Mouse (Mus musculus): ENCODE measurements around the gene Fras1. TPM values are rescaled to one million over a fixed set of nuclear protein-coding genes. Genes with fewer than 3 reads are reported as not detected.

Gene Fras1
- total and polyA plus RNA-seq, 2 experiments from 2014 or later, result 2.2 to 6.2 TPM

GRCm38 (mm10) chr5:96425391-96425790 is 51.6 kb downstream of the Fras1 start:
- TF ChIP-seq CTCF (IDR thresholded peaks at IDR 0.05; ENCODE audit: low read depth), result no peak
- H3K36me3 ChIP-seq (ENCODE audit: insufficient read depth), result no peaks in the 10 kb centered on the region
- H3K9ac ChIP-seq, result no peak overlapping the region
- no peaks in the 10 kb centered on the region for H3K4me1 ChIP-seq (ENCODE audit: insufficient read depth)
- DNase-seq (no peak), ATAC-seq (no peak)
- no peaks in the 10 kb centered on the region for H3K9me3 ChIP-seq (ENCODE audit: low read length)
- no peak overlapping the region for H3K27ac ChIP-seq (ENCODE audit: low read depth, low read length)
- H3K4me2 ChIP-seq (ENCODE audit: low read depth), result no peak overlapping the region
- WGBS, result 86% methylated on average over 8 of the region's 8 CpGs
- H3K4me3 ChIP-seq (ENCODE audit: low read depth, low read length), result no peak overlapping the region
- H3K27me3 ChIP-seq (ENCODE audit: insufficient read depth, low read length), result no peaks in the 10 kb centered on the region

- Histone ChIP-seq H3K9ac (no peak overlapping the region), H3K27me3 (ENCODE audit: insufficient read depth, low read length) (no peaks in the 10 kb centered on the region), H3K27ac (ENCODE audit: low read depth, low read length) (no peak overlapping the region), H3K36me3 (ENCODE audit: insufficient read depth) (no peaks in the 10 kb centered on the region), H3K4me1 (ENCODE audit: insufficient read depth) (no peaks in the 10 kb centered on the region), H3K4me3 (ENCODE audit: low read depth, low read length) (no peak overlapping the region), H3K4me2 (ENCODE audit: low read depth) (no peak overlapping the region), H3K9me3 (ENCODE audit: low read length) (no peaks in the 10 kb centered on the region)
- ATAC-seq (no peak), DNase-seq (no peak)
- TF ChIP-seq CTCF (IDR thresholded peaks at IDR 0.05; ENCODE audit: low read depth), result no peak
- 82% methylated on average over 13 of the region's 13 CpGs for WGBS
Measured at GRCm38 (mm10) chr5:96429532-96430141, 55.9 kb downstream of the Fras1 start.

- 65% methylated on average over 4 of the region's 4 CpGs for WGBS
- ATAC-seq (no peak), DNase-seq (no peak)
- Histone ChIP-seq H3K9ac (no peak overlapping the region), H3K4me1 (ENCODE audit: insufficient read depth) (no peaks in the 10 kb centered on the region), H3K36me3 (ENCODE audit: insufficient read depth) (no peaks in the 10 kb centered on the region), H3K27ac (ENCODE audit: low read depth, low read length) (no peak overlapping the region), H3K4me2 (ENCODE audit: low read depth) (no peak overlapping the region), H3K4me3 (ENCODE audit: low read depth, low read length) (no peak overlapping the region), H3K27me3 (ENCODE audit: insufficient read depth, low read length) (no peaks in the 10 kb centered on the region), H3K9me3 (ENCODE audit: low read length) (no peaks in the 10 kb centered on the region)
- TF ChIP-seq CTCF (IDR thresholded peaks at IDR 0.05; ENCODE audit: low read depth), result no peak
Measured at GRCm38 (mm10) chr5:96437870-96438269, 64.1 kb downstream of the Fras1 start.

GRCm38 (mm10) chr5:96439811-96440210 is 66.1 kb downstream of the Fras1 start:
- Histone ChIP-seq H3K4me3 (ENCODE audit: low read depth, low read length) (no peak overlapping the region), H3K9me3 (ENCODE audit: low read length) (no peaks in the 10 kb centered on the region), H3K4me1 (ENCODE audit: insufficient read depth) (no peaks in the 10 kb centered on the region), H3K27ac (ENCODE audit: low read depth, low read length) (no peak overlapping the region), H3K4me2 (ENCODE audit: low read depth) (no peak overlapping the region), H3K36me3 (ENCODE audit: insufficient read depth) (no peaks in the 10 kb centered on the region), H3K27me3 (ENCODE audit: insufficient read depth, low read length) (no peaks in the 10 kb centered on the region), H3K9ac (no peak overlapping the region)
- no peak for DNase-seq
- no peak for TF ChIP-seq CTCF (IDR thresholded peaks at IDR 0.05; ENCODE audit: low read depth)
- WGBS, result 74% methylated on average over 4 of the region's 4 CpGs
- no peak for ATAC-seq

GRCm38 (mm10) chr5:96447460-96447859 is 73.7 kb downstream of the Fras1 start:
- Histone ChIP-seq H3K9me3 (ENCODE audit: low read length) (no peaks in the 10 kb centered on the region), H3K9ac (no peak overlapping the region), H3K4me3 (ENCODE audit: low read depth, low read length) (no peak overlapping the region), H3K27me3 (ENCODE audit: insufficient read depth, low read length) (no peaks in the 10 kb centered on the region), H3K27ac (ENCODE audit: low read depth, low read length) (no peak overlapping the region), H3K4me1 (ENCODE audit: insufficient read depth) (no peaks in the 10 kb centered on the region), H3K4me2 (ENCODE audit: low read depth) (no peak overlapping the region), H3K36me3 (ENCODE audit: insufficient read depth) (no peaks in the 10 kb centered on the region)
- 90% methylated on average over 7 of the region's 7 CpGs for WGBS
- ATAC-seq, result no peak
- no peak for TF ChIP-seq CTCF (IDR thresholded peaks at IDR 0.05; ENCODE audit: low read depth)
- no peak for DNase-seq

GRCm38 (mm10) chr5:96452027-96452426 is 78.3 kb downstream of the Fras1 start:
- ATAC-seq (no peak), DNase-seq (no peak)
- no peak overlapping the region for H3K27ac ChIP-seq (ENCODE audit: low read depth, low read length)
- H3K4me3 ChIP-seq (ENCODE audit: low read depth, low read length), result no peak overlapping the region
- H3K9ac ChIP-seq, result no peak overlapping the region
- WGBS, result 81% methylated on average over 1 of the region's 1 CpGs
- no peak overlapping the region for H3K4me2 ChIP-seq (ENCODE audit: low read depth)
- no peaks in the 10 kb centered on the region for H3K9me3 ChIP-seq (ENCODE audit: low read length)
- no peaks in the 10 kb centered on the region for H3K27me3 ChIP-seq (ENCODE audit: insufficient read depth, low read length)
- H3K36me3 ChIP-seq (ENCODE audit: insufficient read depth), result no peaks in the 10 kb centered on the region
- no peaks in the 10 kb centered on the region for H3K4me1 ChIP-seq (ENCODE audit: insufficient read depth)
- no peak for TF ChIP-seq CTCF (IDR thresholded peaks at IDR 0.05; ENCODE audit: low read depth)

GRCm38 (mm10) chr5:96453386-96453785 is 79.6 kb downstream of the Fras1 start:
- ATAC-seq (no peak), DNase-seq (no peak)
- TF ChIP-seq CTCF (IDR thresholded peaks at IDR 0.05; ENCODE audit: low read depth), result no peak
- Histone ChIP-seq H3K36me3 (ENCODE audit: insufficient read depth) (no peaks in the 10 kb centered on the region), H3K4me3 (ENCODE audit: low read depth, low read length) (no peak overlapping the region), H3K27me3 (ENCODE audit: insufficient read depth, low read length) (no peaks in the 10 kb centered on the region), H3K9ac (no peak overlapping the region), H3K27ac (ENCODE audit: low read depth, low read length) (no peak overlapping the region), H3K4me2 (ENCODE audit: low read depth) (no peak overlapping the region), H3K9me3 (ENCODE audit: low read length) (no peaks in the 10 kb centered on the region), H3K4me1 (ENCODE audit: insufficient read depth) (peaks cover 5% of the 10 kb centered on the region; the same call in 1 of the 2 replicates)
- 91% methylated on average over 5 of the region's 5 CpGs for WGBS

Measured in forebrain, postnatal 0 days (tissue).